Mouse (Mus musculus): ENCODE measurements around the gene Ak9.

- TF ChIP-seq CTCF (IDR thresholded peaks at IDR 0.05; ENCODE audit: low read depth) (no peak), EP300 (optimal IDR thresholded peaks at IDR 0.05) (no peak)
These were observed 10.8 kb upstream of the Ak9 start for GRCm38 (mm10) chr10:41293019-41293418.
